Mouse (Mus musculus) stomach, embryonic 15.5 days (tissue): ENCODE results near the gene Sec11a. TPM values are rescaled to one million over a fixed set of nuclear protein-coding genes. Genes with fewer than 3 reads are reported as not detected.

ENCODE experiments used
- ATAC-seq: fragments of 200-750 bp; cut with Nextera tagmentation; 2 replicates; pipeline ENCODE4 v1.8.0; 2017; ENCODE audit warnings: low read depth, moderate number of reproducible peaks, moderate TSS enrichment; ENCODE audit not compliant: insufficient read depth, low FRiP score
- H3K27ac ChIP-seq: fragments of 300-500 bp; sonication (generic); 2 replicates; pipeline ENCODE4 v1.5.1; 2015; ENCODE audit warnings: mild to moderate bottlenecking, inconsistent platforms
- H3K27me3 ChIP-seq: fragments of 300-500 bp; sonication (generic); replicated peaks from 2 replicates; pipeline ENCODE4 v1.6.1; 2015; ENCODE audit warnings: inconsistent platforms
- H3K36me3 ChIP-seq: fragments of 300-500 bp; sonication (generic); 2 replicates; pipeline ENCODE4 v1.6.1; 2015; ENCODE audit warnings: inconsistent platforms
- H3K4me1 ChIP-seq: fragments of 300-500 bp; sonication (generic); 2 replicates; pipeline ENCODE4 v1.6.1; 2015; ENCODE audit warnings: inconsistent platforms
- H3K4me2 ChIP-seq: fragments of 300-500 bp; sonication (generic); 2 replicates; pipeline ENCODE4 v1.6.1; 2015; ENCODE audit warnings: mild to moderate bottlenecking, inconsistent platforms
- H3K4me3 ChIP-seq: fragments of 300-500 bp; sonication (generic); replicated peaks from 2 replicates; pipeline ENCODE4 v1.5.1; 2015; ENCODE audit warnings: inconsistent platforms
- H3K9ac ChIP-seq: fragments of 300-500 bp; sonication (generic); 2 replicates; pipeline ENCODE4 v1.6.1; 2015; ENCODE audit warnings: inconsistent platforms
- H3K9me3 ChIP-seq: fragments of 300-500 bp; sonication (generic); 2 replicates; pipeline ENCODE4 v1.6.1; 2016; ENCODE audit warnings: inconsistent platforms
- WGBS: fragments of 180-500 bp; shearing (Covaris S2); methylation state at CpG from one replicate; pipeline ENCODE4 v1.1.7; 2015; 5-methylcytosine and 5-hydroxymethylcytosine counted together
- polyA plus RNA-seq: library from polyadenylated mRNA; unstranded; fragments of >200 nt; fragmentation: Nextera tagmentation; extraction: Ambion mirVana; gene quantifications from 2 replicates; pipeline ENCODE4 v1.2.1, GENCODE M21; 2015

Sec11a gene
- polyA plus RNA-seq, 1 experiment from 2014 or later: 258 TPM

- ATAC-seq: no peak
- 76% methylated on average over 7 of the region's 7 CpGs for WGBS
- Histone ChIP-seq H3K4me1 (no peaks in the 10 kb centered on the region), H3K9ac (no peak overlapping the region), H3K9me3 (no peaks in the 10 kb centered on the region), H3K4me3 (no peak overlapping the region), H3K27me3 (no peaks in the 10 kb centered on the region), H3K4me2 (no peak overlapping the region), H3K36me3 (peaks cover 25% of the 10 kb centered on the region), H3K27ac (no peak overlapping the region)
These were observed 36.5 kb downstream of the Sec11a start for GRCm38 (mm10) chr7:80911053-80911452.

DNA sequence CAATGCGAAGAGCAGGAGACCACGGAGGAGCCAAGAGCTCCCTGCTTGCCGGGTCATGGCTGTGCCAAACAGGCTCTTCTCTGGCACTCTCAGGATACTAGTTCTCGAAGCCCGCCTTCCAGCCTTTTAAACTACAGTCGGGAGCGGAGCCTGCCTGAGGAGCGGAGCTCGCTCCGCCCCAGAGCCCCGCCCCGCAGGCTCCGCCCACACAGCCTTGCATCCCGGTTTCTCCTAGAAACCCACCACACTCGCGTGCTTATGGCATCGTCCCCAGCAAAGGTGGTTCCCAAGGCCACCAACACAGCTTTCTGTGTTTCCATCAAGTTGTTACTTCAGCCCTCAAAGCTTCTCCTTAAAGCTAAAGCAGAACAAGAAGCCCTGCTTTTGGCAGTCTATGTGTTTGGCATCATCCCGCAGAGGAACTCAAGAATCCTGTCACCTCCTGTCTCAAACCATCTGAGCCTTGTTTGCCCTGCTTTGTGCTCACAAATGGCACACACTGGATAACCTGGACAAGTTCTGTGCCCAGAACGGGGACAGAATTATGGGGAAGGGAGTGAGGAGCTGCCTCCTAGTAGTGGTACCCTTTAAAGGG is 42.6 kb downstream of the Sec11a start, which contains the start of gene Nmb:
TSS of gene Nmb (minus strand) at position 156 of the 595 bp plus-strand sequence.
- Histone ChIP-seq H3K9ac (peak within 1 kb of the TSS; percentile 33; the same call in 1 of the 2 replicates), H3K4me1 (peaks cover 18% of the 10 kb centered on the region), H3K27me3 (no peaks in the 10 kb centered on the region), H3K27ac (no peak within 1 kb of the TSS), H3K9me3 (no peaks in the 10 kb centered on the region), H3K4me3 (peak within 1 kb of the TSS; percentile 43), H3K4me2 (peak within 1 kb of the TSS; percentile 92), H3K36me3 (peaks cover 9% of the 10 kb centered on the region; the same call in 1 of the 2 replicates)
- peak; percentile 45; the same call in 1 of the 2 replicates for ATAC-seq
- WGBS: 3% methylated on average over 19 of the region's 19 CpGs

- no peak for ATAC-seq
- Histone ChIP-seq H3K27ac (no peak overlapping the region), H3K36me3 (peaks cover 6% of the 10 kb centered on the region; the same call in 1 of the 2 replicates), H3K27me3 (no peaks in the 10 kb centered on the region), H3K9ac (no peak overlapping the region), H3K4me3 (no peak overlapping the region), H3K4me1 (peaks cover 18% of the 10 kb centered on the region), H3K9me3 (no peaks in the 10 kb centered on the region), H3K4me2 (no peak overlapping the region)
- 88% methylated on average over 11 of the region's 11 CpGs for WGBS
These were observed 43.8 kb downstream of the Sec11a start for GRCm38 (mm10) chr7:80903625-80904422.

DNA sequence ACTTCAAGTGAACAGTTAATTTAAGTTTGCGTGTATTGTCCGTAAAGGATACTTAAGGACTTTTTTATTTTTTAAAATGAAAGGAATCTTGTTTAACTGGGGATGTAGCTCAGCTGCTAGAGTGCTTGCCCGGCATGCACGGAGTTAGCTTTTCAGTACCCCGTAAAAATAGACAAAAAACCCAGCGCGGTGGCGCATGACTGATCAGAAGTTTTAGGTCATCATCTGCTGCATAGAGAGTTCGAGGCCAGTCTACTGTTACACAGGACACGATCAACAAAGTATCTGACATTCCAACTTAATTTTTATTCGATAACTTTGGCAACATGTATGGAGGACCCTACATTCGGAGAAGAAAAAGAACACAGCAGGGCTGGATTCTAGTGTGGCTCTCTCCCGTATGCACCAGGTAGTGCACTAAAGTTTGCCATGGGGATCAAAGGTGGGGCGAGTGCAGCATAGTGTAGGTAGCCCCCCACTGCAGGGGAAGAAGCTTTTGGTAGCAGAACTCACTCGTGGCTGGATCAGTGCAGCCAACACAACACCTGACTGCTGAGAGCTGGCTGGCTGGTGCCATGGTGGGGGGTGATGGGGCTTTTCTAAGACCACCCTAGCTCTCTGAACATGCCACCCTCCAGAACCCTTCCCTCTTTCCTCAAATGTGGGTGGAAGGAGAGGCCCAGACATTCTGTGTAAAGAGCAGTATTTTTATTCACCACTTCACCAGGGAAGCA is 45.9 kb downstream of the Sec11a start:
- Histone ChIP-seq H3K9ac (peak overlapping the region; percentile 45; the same call in 1 of the 2 replicates), H3K27ac (peak overlapping the region; percentile 87), H3K9me3 (no peaks in the 10 kb centered on the region), H3K4me3 (peak overlapping the region; percentile 78), H3K4me1 (peaks cover 18% of the 10 kb centered on the region), H3K4me2 (peak overlapping the region; percentile 82), H3K27me3 (no peaks in the 10 kb centered on the region), H3K36me3 (peaks cover 11% of the 10 kb centered on the region)
- ATAC-seq: no peak
- WGBS: 28% methylated on average over 15 of the region's 15 CpGs

- ATAC-seq: peak; percentile 93
- H3K9ac ChIP-seq: peak within 1 kb of the TSS; percentile 45; the same call in 1 of the 2 replicates
- H3K4me3 ChIP-seq: peak within 1 kb of the TSS; percentile 78
- peaks cover 17% of the 10 kb centered on the region for H3K36me3 ChIP-seq
- H3K4me1 ChIP-seq: peaks cover 18% of the 10 kb centered on the region
- peak within 1 kb of the TSS; percentile 82 for H3K4me2 ChIP-seq
- H3K27ac ChIP-seq: peak within 1 kb of the TSS; percentile 87
- under 1% methylated on average over 36 of the region's 36 CpGs for whole genome bisulfite sequencing
- no peaks in the 10 kb centered on the region for H3K27me3 ChIP-seq
- H3K9me3 ChIP-seq: no peaks in the 10 kb centered on the region
These were observed 46.6 kb downstream of the Sec11a start, which contains the start of gene Wdr73 for GRCm38 (mm10) chr7:80900944-80901501. TSS of gene Wdr73 (minus strand) at chr7:80901269.

GRCm38 (mm10) chr7:80897721-80898120 is 49.9 kb downstream of the Sec11a start:
- H3K36me3 ChIP-seq: peaks cover 32% of the 10 kb centered on the region
- no peak for ATAC-seq
- no peak overlapping the region for H3K4me2 ChIP-seq
- no peaks in the 10 kb centered on the region for H3K9me3 ChIP-seq
- H3K27me3 ChIP-seq: no peaks in the 10 kb centered on the region
- H3K9ac ChIP-seq: no peak overlapping the region
- H3K27ac ChIP-seq: no peak overlapping the region
- peaks cover 8% of the 10 kb centered on the region for H3K4me1 ChIP-seq
- no peak overlapping the region for H3K4me3 ChIP-seq
- WGBS: 88% methylated on average over 4 of the region's 4 CpGs

GRCm38 (mm10) chr7:80897134-80897533 is 50.4 kb downstream of the Sec11a start:
- Histone ChIP-seq H3K9me3 (no peaks in the 10 kb centered on the region), H3K27ac (no peak overlapping the region), H3K27me3 (no peaks in the 10 kb centered on the region), H3K4me2 (no peak overlapping the region), H3K36me3 (peaks cover 38% of the 10 kb centered on the region), H3K4me1 (peaks cover 8% of the 10 kb centered on the region), H3K4me3 (no peak overlapping the region), H3K9ac (no peak overlapping the region)
- no peak for ATAC-seq
- 88% methylated on average over 7 of the region's 7 CpGs for WGBS

GRCm38 (mm10) chr7:80894815-80895519 is 52.6 kb downstream of the Sec11a start:
- H3K4me3 ChIP-seq: no peak overlapping the region
- no peak overlapping the region for H3K27ac ChIP-seq
- no peak overlapping the region for H3K4me2 ChIP-seq
- H3K4me1 ChIP-seq: no peaks in the 10 kb centered on the region
- H3K9ac ChIP-seq: no peak overlapping the region
- no peak for ATAC-seq
- peaks cover 52% of the 10 kb centered on the region for H3K36me3 ChIP-seq
- no peaks in the 10 kb centered on the region for H3K27me3 ChIP-seq
- 91% methylated on average over 14 of the region's 14 CpGs for WGBS
- no peaks in the 10 kb centered on the region for H3K9me3 ChIP-seq

DNA sequence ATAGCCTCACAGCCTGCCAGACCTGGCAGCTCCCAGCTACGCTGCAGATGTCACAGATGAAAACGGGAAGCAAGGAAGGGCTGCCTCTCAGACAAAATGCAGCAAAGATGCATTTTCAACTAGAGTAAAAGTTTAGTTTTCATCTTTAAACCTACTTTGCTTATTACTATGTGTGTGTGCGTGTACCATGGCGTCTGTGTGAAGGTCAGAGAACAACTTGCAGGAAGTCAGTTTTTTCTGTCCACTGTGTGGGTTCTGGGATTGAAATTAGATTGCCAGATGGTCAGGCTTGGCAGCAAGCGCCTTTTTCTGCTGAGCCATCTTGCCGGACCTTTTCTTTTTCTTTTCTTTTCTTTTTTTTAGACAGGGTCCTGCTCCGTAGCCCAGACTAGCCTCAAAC is 53.4 kb downstream of the Sec11a start:
- no peak overlapping the region for H3K4me3 ChIP-seq
- H3K36me3 ChIP-seq: peaks cover 55% of the 10 kb centered on the region
- no peak for ATAC-seq
- H3K27me3 ChIP-seq: no peaks in the 10 kb centered on the region
- H3K27ac ChIP-seq: 0 out of 2 replicates have a peak overlapping the region, but pooled peaks have one; percentile 1
- no peaks in the 10 kb centered on the region for H3K9me3 ChIP-seq
- peaks cover 6% of the 10 kb centered on the region; the same call in 1 of the 2 replicates for H3K4me1 ChIP-seq
- 87% methylated on average over 7 of the region's 7 CpGs for WGBS
- no peak overlapping the region for H3K9ac ChIP-seq
- H3K4me2 ChIP-seq: no peak overlapping the region

- Histone ChIP-seq H3K9ac (no peak overlapping the region), H3K4me1 (peaks cover 10% of the 10 kb centered on the region; the same call in 1 of the 2 replicates), H3K27me3 (no peaks in the 10 kb centered on the region), H3K36me3 (peaks cover 55% of the 10 kb centered on the region), H3K4me2 (no peak overlapping the region), H3K4me3 (no peak overlapping the region), H3K9me3 (no peaks in the 10 kb centered on the region), H3K27ac (no peak overlapping the region)
- ATAC-seq: no peak
- WGBS: 77% methylated on average over 6 of the region's 6 CpGs
These were observed 53.8 kb downstream of the Sec11a start for GRCm38 (mm10) chr7:80893753-80894129.
